ENCODE assay signal across 9 mouse cellular contexts in genomic region chr11:95777323-95778297, GRCm38 (mm10). TPM values are rescaled to one million over a fixed set of nuclear protein-coding genes. Genes with fewer than 3 reads are reported as not detected.
A peak's percentile ranks its signal among the peaks of the same experiment; 100 is the strongest.
DNase-seq lines count a peak whose midpoint lies in the region; ATAC-seq and TF ChIP-seq lines count a peak whose summit lies in the region.
"Had no signal": no experiment of that assay in that cellular context is flagged by ENCODE, and none has a peak within 500 bp of the region (broad histone marks: within the 10 kb centered on the region; RNA-seq: fewer than 3 reads in every experiment).

No protein-coding gene starts in this region.

- no peak for TF ChIP-seq CTCF in liver, adult 2 months (IDR thresholded peaks at IDR 0.05; ENCODE audit: low read depth, low read length)

- H3K4me2 ChIP-seq in hindbrain, embryonic 16.5 days (ENCODE audit: low read length): no peak overlapping the region

- no peaks in the 10 kb centered on the region for H3K9me3 ChIP-seq in ES-E14 (ENCODE audit: control insufficient read depth, insufficient read depth, low read depth, low read length)
- no peaks in the 10 kb centered on the region for H3K9me3 ChIP-seq in hindbrain, embryonic 16.5 days (ENCODE audit: control insufficient read depth, low read length)

- H3K36me3 ChIP-seq in ES-E14 (ENCODE audit: control insufficient read depth, insufficient read depth, low read length, poor library complexity, severe bottlenecking): peaks cover 3% of the 10 kb centered on the region; the same call in 1 of the 2 replicates
- no peaks in the 10 kb centered on the region for H3K36me3 ChIP-seq in liver, adult 2 months (ENCODE audit: control insufficient read depth, insufficient read depth, low read length)
- no peaks in the 10 kb centered on the region for H3K36me3 ChIP-seq in hindbrain, embryonic 16.5 days (ENCODE audit: control insufficient read depth, insufficient read depth, low read length)

- in situ Hi-C loops in ES-E14 (cut with MboI; ENCODE audit: low sequenced_read_pairs in 2 of 2, unreplicated experiment in 2 of 2): no loop called here

- intact Hi-C loops in gastrocnemius, postnatal 36 days (cut with DNase I): no loop called here

- no peak overlapping the region for H3K27ac ChIP-seq in ES-E14 (ENCODE audit: insufficient read depth, low read depth, low read length, poor library complexity, severe bottlenecking)
- H3K27ac ChIP-seq in liver, adult 2 months (replicated peaks; ENCODE audit: insufficient read depth, low read depth, low read length): peak overlapping the region; percentile 25
- H3K27ac ChIP-seq in hindbrain, embryonic 16.5 days (ENCODE audit: low read depth, low read length): no peak overlapping the region

- 25% methylated on average over 17 of the region's 17 CpGs for WGBS in liver, adult 2 months
- WGBS in hindbrain, embryonic 16.5 days: 88% methylated on average over 17 of the region's 17 CpGs

- H3K9ac ChIP-seq in ES-E14 (ENCODE audit: insufficient read depth, low read depth, low read length, poor library complexity, severe bottlenecking): no peak overlapping the region; the same call in 1 of the 2 replicates
- H3K9ac ChIP-seq in liver, adult 2 months (ENCODE audit: low read depth, low read length): no peak overlapping the region
- H3K9ac ChIP-seq in hindbrain, embryonic 16.5 days (ENCODE audit: low read depth, low read length): no peak overlapping the region

- peaks cover 0 to 10% of the 10 kb centered on the region in 2 experiments; a peak in 3 of 4 replicates for H3K4me1 ChIP-seq in ES-E14 (ENCODE audit: control insufficient read depth in 2 of 2, insufficient read depth in 2 of 2, low read length in 2 of 2, poor library complexity in 1 of 2)
- peaks cover 16% of the 10 kb centered on the region for H3K4me1 ChIP-seq in liver, adult 2 months (ENCODE audit: control insufficient read depth, insufficient read depth, low read length)
- no peaks in the 10 kb centered on the region for H3K4me1 ChIP-seq in hindbrain, embryonic 16.5 days (ENCODE audit: control insufficient read depth, insufficient read depth, low read depth, low read length)

- no peaks in the 10 kb centered on the region for H3K27me3 ChIP-seq in liver, adult 2 months (ENCODE audit: control insufficient read depth, insufficient read depth, low read length)
- no peaks in the 10 kb centered on the region for H3K27me3 ChIP-seq in hindbrain, embryonic 16.5 days (replicated peaks; ENCODE audit: control insufficient read depth, insufficient read depth, low read length)

- no peaks in the 10 kb centered on the region for H3K79me2 ChIP-seq in liver, adult 2 months (ENCODE audit: control insufficient read depth, insufficient read depth, low read length)

- no peak for TF ChIP-seq POLR2A in liver, adult 2 months (IDR thresholded peaks at IDR 0.05; ENCODE audit: extremely low read depth, insufficient read depth, low read length)

- no peak overlapping the region for H3K4me3 ChIP-seq in ES-E14 (ENCODE audit: insufficient read depth in 1 of 2, low read depth in 1 of 2, low read length in 2 of 2, poor library complexity in 1 of 2, severe bottlenecking in 1 of 2)
- no peak overlapping the region for H3K4me3 ChIP-seq in liver, adult 2 months (ENCODE audit: insufficient read depth, low read depth, low read length)
- H3K4me3 ChIP-seq in hindbrain, embryonic 16.5 days (ENCODE audit: low read length): no peak overlapping the region

- DNase-seq in ES-E14 (ENCODE audit: low read depth, low spot score): no peak
- DNase-seq in adrenal gland, postnatal 10 days: peak; percentile 86
- peak; percentile 61 to 63 for DNase-seq in gastrocnemius, postnatal 36 days
- peak; percentile 95 for DNase-seq in liver, adult 2 months (ENCODE audit: extremely low read depth, low read depth, low spot score)
- DNase-seq in skeletal muscle tissue, adult 2 months (ENCODE audit: low read depth, low spot score): peak; percentile 94
- DNase-seq in right cerebral cortex, postnatal 25 days: no peak

- ATAC-seq in hindbrain, embryonic 16.5 days: no peak
- no peak for ATAC-seq in cerebellum, adult (ENCODE audit: insufficient number of reproducible peaks, low FRiP score, low TSS enrichment)

TF ChIP-seq in ES-E14, 5 proteins besides CTCF, POLR2A, EP300 and RAD21:
- no peak for TF ChIP-seq ZNF384 (IDR thresholded peaks at IDR 0.05; ENCODE audit: low read depth, low read length)
- TF ChIP-seq HCFC1 (IDR thresholded peaks at IDR 0.05; ENCODE audit: borderline replicate concordance, insufficient read depth, low read length): no peak
- peak; percentile 64; the same call in 1 of the 2 replicates for TF ChIP-seq MAFK (IDR thresholded peaks at IDR 0.05; ENCODE audit: insufficient read depth, low read depth, low read length)
- no peak for TF ChIP-seq CHD2 (IDR thresholded peaks at IDR 0.05; ENCODE audit: low read depth, low read length)

RNA-seq across cellular contexts. Expression of gene Phospho1, which starts 46.7 kb away (rescaled TPM):
- total RNA-seq in ES-E14 (2012; rRNA removed): 1.8 and 2.6 TPM in 2 replicates
- total RNA-seq in adrenal gland, postnatal 10 days (2021): 100 to 1,000 TPM; 204 to 243 TPM
- total RNA-seq in gastrocnemius, postnatal 36 days (2021): 100 to 1,000 TPM; 287 to 314 TPM
- 1.6 TPM in 2 replicates for total RNA-seq in liver, adult 2 months (2014; rRNA removed)
- polyA plus RNA-seq in liver, adult 2 months (2012; rRNA removed): 31.8 and 32.8 TPM in 2 replicates
- 0.54 TPM in 1 of 2 replicates, not detected in the other for polyA plus RNA-seq in hindbrain, embryonic 16.5 days (2015; fragmentation: Nextera tagmentation; extraction: Ambion mirVana)
- polyA plus RNA-seq: embryonic facial prominence, embryonic 11.5 days had no signal

RNA-seq across cellular contexts. Expression of gene B130006D01Rik, which starts 54.2 kb away (rescaled TPM):
- 1.5 and 3.0 TPM in 2 replicates for total RNA-seq in ES-E14 (2012; rRNA removed)
- 1 to 10 TPM in 1 of 2 experiments, under 1 TPM in 1; 0.27 to 1.3 TPM for total RNA-seq in adrenal gland, postnatal 10 days (2021)
- under 1 TPM; 0.56 to 0.57 TPM for total RNA-seq in gastrocnemius, postnatal 36 days (2021)
- total RNA-seq in liver, adult 2 months (2014; rRNA removed): 1.0 and 1.9 TPM in 2 replicates
- polyA plus RNA-seq in liver, adult 2 months (2012; rRNA removed): 0.02 and 0.10 TPM in 2 replicates
- 0.95 and 1.2 TPM in 2 replicates for polyA plus RNA-seq in hindbrain, embryonic 16.5 days (2015; fragmentation: Nextera tagmentation; extraction: Ambion mirVana)

RNA-seq across cellular contexts. Expression of gene Gngt2, which starts 59.4 kb away (rescaled TPM):
- 9.0 and 9.2 TPM in 2 replicates for total RNA-seq in ES-E14 (2012; rRNA removed)
- 10 to 100 TPM; 21.9 to 22.9 TPM for total RNA-seq in adrenal gland, postnatal 10 days (2021)
- 1 to 10 TPM; 4.2 to 5.5 TPM for total RNA-seq in gastrocnemius, postnatal 36 days (2021)
- total RNA-seq in liver, adult 2 months (2014; rRNA removed): 11.5 and 13.7 TPM in 2 replicates
- 3.9 and 5.1 TPM in 2 replicates for polyA plus RNA-seq in liver, adult 2 months (2012; rRNA removed)
- 3.7 and 3.9 TPM in 2 replicates for polyA plus RNA-seq in hindbrain, embryonic 16.5 days (2015; fragmentation: Nextera tagmentation; extraction: Ambion mirVana)

Comparison
In these comparisons a context has a peak if more than half of its experiments do, and no peak if none do; other contexts are left out.
1. DNase-seq: peak in adrenal gland, postnatal 10 days (single experiment), gastrocnemius, postnatal 36 days (2 of 2), liver, adult 2 months (single experiment) and skeletal muscle tissue, adult 2 months (single experiment); none in ES-E14 (single experiment) and right cerebral cortex, postnatal 25 days (single experiment).
2. RNA of gene Phospho1, which starts 46.7 kb away (total RNA-seq): 287 to 314 TPM in gastrocnemius, postnatal 36 days and 204 to 243 TPM in adrenal gland, postnatal 10 days; 1.8 to 2.6 TPM in ES-E14 and 1.6 TPM in liver, adult 2 months; every median in the first group is over 10 times any median in the second.